Comparison of ENCODE assay signal across 12 mouse cellular contexts in the genomic region with DNA sequence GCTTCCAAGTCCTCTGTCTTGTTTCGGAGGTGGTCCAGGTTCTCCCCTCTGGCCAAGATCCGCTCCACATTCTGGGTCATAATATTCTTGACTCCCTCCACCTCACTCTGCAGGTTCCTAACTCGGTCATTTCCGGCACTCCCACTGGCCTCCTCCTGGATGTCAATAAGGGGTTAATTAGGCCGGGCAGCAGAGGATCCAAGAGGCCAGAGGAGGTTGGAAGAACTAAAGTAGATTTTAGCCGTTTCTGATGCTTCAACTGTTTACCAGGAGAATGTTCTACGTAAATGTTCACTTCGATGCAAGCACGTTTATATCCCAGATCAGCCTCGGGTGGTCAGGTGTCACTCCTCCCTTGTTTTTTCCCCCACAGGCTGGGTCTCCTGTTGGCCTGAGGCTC. TPM values are rescaled to one million over a fixed set of nuclear protein-coding genes. Genes with fewer than 3 reads are reported as not detected.
DNase-seq lines count a peak whose midpoint lies in the region; ATAC-seq lines count a peak whose summit lies in the region.
"Had no signal": no experiment of that assay in that cellular context is flagged by ENCODE, and none has a peak within 500 bp of the region (broad histone marks: within the 10 kb centered on the region; RNA-seq: fewer than 3 reads in every experiment).

No protein-coding gene starts in this region.

- H3K4me3 ChIP-seq in heart, embryonic 13.5 days = peak overlapping the region; percentile 72
- H3K4me3 ChIP-seq in lung, embryonic 16.5 days (ENCODE audit: low read length) = no peak overlapping the region
- H3K4me3 ChIP-seq in limb, embryonic 11.5 days (ENCODE audit: low read depth, low read length) = no peak overlapping the region
- no peak overlapping the region for H3K4me3 ChIP-seq in stomach, embryonic 14.5 days (ENCODE audit: low read depth, low read length)
- H3K4me3 ChIP-seq in hindbrain, embryonic 12.5 days = no peak overlapping the region
- H3K4me3 ChIP-seq: layer of hippocampus, adult 2 months had no signal

- H3K27me3 ChIP-seq in heart, embryonic 13.5 days (replicated peaks) = no peaks in the 10 kb centered on the region
- H3K27me3 ChIP-seq in lung, embryonic 16.5 days (ENCODE audit: control insufficient read depth, insufficient read depth, low read depth, low read length) = no peaks in the 10 kb centered on the region
- no peaks in the 10 kb centered on the region for H3K27me3 ChIP-seq in limb, embryonic 11.5 days (ENCODE audit: control insufficient read depth, insufficient read depth, low read length)
- H3K27me3 ChIP-seq in stomach, embryonic 14.5 days (ENCODE audit: control insufficient read depth, insufficient read depth, low read length) = no peaks in the 10 kb centered on the region
- H3K27me3 ChIP-seq in hindbrain, embryonic 12.5 days = peaks cover 19% of the 10 kb centered on the region

- intact Hi-C loops in heart, postnatal 14 days (cut with DNase I) = loop anchor here (5.0 kb wide), 1 partner anchor 41 kb away; the partner anchor contains the start of genes 0610030E20Rik and Usp39

- H3K9me3 ChIP-seq in heart, embryonic 13.5 days = no peaks in the 10 kb centered on the region
- H3K9me3 ChIP-seq in lung, embryonic 16.5 days (ENCODE audit: control insufficient read depth, low read length) = no peaks in the 10 kb centered on the region
- no peaks in the 10 kb centered on the region for H3K9me3 ChIP-seq in limb, embryonic 11.5 days (ENCODE audit: control insufficient read depth, low read length)
- H3K9me3 ChIP-seq in stomach, embryonic 14.5 days (ENCODE audit: control insufficient read depth, low read depth, low read length) = no peaks in the 10 kb centered on the region
- no peaks in the 10 kb centered on the region for H3K9me3 ChIP-seq in hindbrain, embryonic 12.5 days (replicated peaks)

- whole genome bisulfite sequencing in heart, embryonic 13.5 days = 70% methylated on average over 10 of the region's 10 CpGs
- WGBS in lung, embryonic 16.5 days = 61% methylated on average over 10 of the region's 10 CpGs
- 43% methylated on average over 10 of the region's 10 CpGs for WGBS in limb, embryonic 11.5 days
- 63% methylated on average over 10 of the region's 10 CpGs for WGBS in stomach, embryonic 14.5 days
- WGBS in hindbrain, embryonic 12.5 days = 69% methylated on average over 10 of the region's 10 CpGs

- H3K27ac ChIP-seq in heart, embryonic 13.5 days (replicated peaks) = peak overlapping the region; percentile 98; the same call in 1 of the 2 replicates
- no peak overlapping the region for H3K27ac ChIP-seq in lung, embryonic 16.5 days (ENCODE audit: low read length)
- no peak overlapping the region for H3K27ac ChIP-seq in limb, embryonic 11.5 days (replicated peaks; ENCODE audit: low read depth, low read length)
- no peak overlapping the region for H3K27ac ChIP-seq in stomach, embryonic 14.5 days (ENCODE audit: low read length)
- no peak overlapping the region for H3K27ac ChIP-seq in hindbrain, embryonic 12.5 days
- H3K27ac ChIP-seq: layer of hippocampus, adult 2 months had no signal

- H3K4me2 ChIP-seq in heart, embryonic 13.5 days = peak overlapping the region; percentile 82
- H3K4me2 ChIP-seq in lung, embryonic 16.5 days (ENCODE audit: low read depth, low read length) = peak overlapping the region; percentile 77; the same call in 1 of the 2 replicates
- peak overlapping the region; percentile 3; the same call in 1 of the 2 replicates for H3K4me2 ChIP-seq in limb, embryonic 11.5 days (ENCODE audit: low read depth, severe bottlenecking)
- peak overlapping the region; percentile 52; the same call in 1 of the 2 replicates for H3K4me2 ChIP-seq in stomach, embryonic 14.5 days (replicated peaks; ENCODE audit: low read depth, low read length)
- H3K4me2 ChIP-seq in hindbrain, embryonic 12.5 days (replicated peaks) = no peak overlapping the region

- H3K4me1 ChIP-seq in heart, embryonic 13.5 days = peaks cover 36% of the 10 kb centered on the region
- H3K4me1 ChIP-seq in lung, embryonic 16.5 days (replicated peaks; ENCODE audit: control insufficient read depth, insufficient read depth, low read length) = peaks cover 24% of the 10 kb centered on the region
- H3K4me1 ChIP-seq in limb, embryonic 11.5 days (ENCODE audit: control insufficient read depth, insufficient read depth, low read length) = peaks cover 17% of the 10 kb centered on the region
- H3K4me1 ChIP-seq in stomach, embryonic 14.5 days (ENCODE audit: control insufficient read depth, insufficient read depth, low read length) = peaks cover 15% of the 10 kb centered on the region; the same call in 1 of the 2 replicates
- H3K4me1 ChIP-seq in hindbrain, embryonic 12.5 days = peaks cover 11% of the 10 kb centered on the region; the same call in 1 of the 2 replicates

- peaks cover 42% of the 10 kb centered on the region for H3K36me3 ChIP-seq in heart, embryonic 13.5 days
- H3K36me3 ChIP-seq in lung, embryonic 16.5 days (ENCODE audit: control insufficient read depth, insufficient read depth, low read length) = peaks cover 10% of the 10 kb centered on the region
- H3K36me3 ChIP-seq in limb, embryonic 11.5 days (ENCODE audit: control insufficient read depth, insufficient read depth, low read length) = no peaks in the 10 kb centered on the region; the same call in 1 of the 2 replicates
- peaks cover 12% of the 10 kb centered on the region; the same call in 1 of the 2 replicates for H3K36me3 ChIP-seq in stomach, embryonic 14.5 days (ENCODE audit: control insufficient read depth, insufficient read depth, low read length)
- 0 out of 2 replicates have a peak, but pooled peaks cover 4% of the 10 kb centered on the region for H3K36me3 ChIP-seq in hindbrain, embryonic 12.5 days

- no peak for DNase-seq in heart, postnatal 14 days
- DNase-seq in lung, postnatal 14 days = no peak
- no peak for DNase-seq in limb, embryonic 11.5 days (ENCODE audit: low spot score)
- DNase-seq in retina, postnatal 1 day = no peak
- DNase-seq: cerebellum, adult 11-12 months; right cerebral cortex, postnatal 25 days had no signal

- no peak for ATAC-seq in heart, embryonic 13.5 days (ENCODE audit: extremely low read depth, insufficient number of reproducible peaks, low FRiP score, low TSS enrichment)
- no peak for ATAC-seq in lung, embryonic 16.5 days (ENCODE audit: low read depth)
- no peak for ATAC-seq in limb, embryonic 11.5 days (ENCODE audit: insufficient number of reproducible peaks, low FRiP score, low TSS enrichment, low read depth)
- ATAC-seq in stomach, embryonic 14.5 days (ENCODE audit: insufficient number of reproducible peaks, insufficient read depth, low FRiP score, low read depth) = no peak
- ATAC-seq in hindbrain, embryonic 12.5 days (ENCODE audit: low FRiP score) = no peak
- ATAC-seq: activated CD4-positive, CD25-positive, alpha-beta regulatory T cell, adult 4 months had no signal

- peak overlapping the region; percentile 93; the same call in 1 of the 2 replicates for H3K9ac ChIP-seq in heart, embryonic 13.5 days
- no peak overlapping the region for H3K9ac ChIP-seq in lung, embryonic 16.5 days (ENCODE audit: low read length)
- no peak overlapping the region for H3K9ac ChIP-seq in limb, embryonic 11.5 days (ENCODE audit: low read length)
- H3K9ac ChIP-seq in stomach, embryonic 14.5 days (replicated peaks; ENCODE audit: low read depth, low read length) = no peak overlapping the region
- no peak overlapping the region for H3K9ac ChIP-seq in hindbrain, embryonic 12.5 days

RNA-seq across cellular contexts. Expression of gene Vamp8, which starts 2.2 kb away (rescaled TPM):
- 127 and 150 TPM in 2 replicates for polyA plus RNA-seq in heart, embryonic 13.5 days (2015; fragmentation: Nextera tagmentation; extraction: Ambion mirVana)
- 10 to 100 TPM; 71.0 to 75.5 TPM for total RNA-seq in heart, postnatal 14 days (2021)
- polyA plus RNA-seq in lung, embryonic 16.5 days (2015; fragmentation: Nextera tagmentation; extraction: Ambion mirVana) = 217 and 246 TPM in 2 replicates
- polyA plus RNA-seq in limb, embryonic 11.5 days (2014; fragmentation: Nextera tagmentation; extraction: Ambion mirVana) = 81.4 and 87.4 TPM in 2 replicates
- polyA plus RNA-seq in stomach, embryonic 14.5 days (2014; fragmentation: Nextera tagmentation; extraction: Ambion mirVana) = 194 and 206 TPM in 2 replicates
- 43.9 and 45.5 TPM in 2 replicates for polyA plus RNA-seq in hindbrain, embryonic 12.5 days (2016; fragmentation: Nextera tagmentation; extraction: Ambion mirVana)

RNA-seq across cellular contexts. Expression of gene Vamp5, which starts 8.0 kb away (rescaled TPM):
- 42.7 and 53.4 TPM in 2 replicates for polyA plus RNA-seq in heart, embryonic 13.5 days (2015; fragmentation: Nextera tagmentation; extraction: Ambion mirVana)
- 10 to 100 TPM; 48.8 to 54.0 TPM for total RNA-seq in heart, postnatal 14 days (2021)
- 43.0 and 46.3 TPM in 2 replicates for polyA plus RNA-seq in lung, embryonic 16.5 days (2015; fragmentation: Nextera tagmentation; extraction: Ambion mirVana)
- 15.2 and 17.0 TPM in 2 replicates for polyA plus RNA-seq in limb, embryonic 11.5 days (2014; fragmentation: Nextera tagmentation; extraction: Ambion mirVana)
- 22.6 and 26.3 TPM in 2 replicates for polyA plus RNA-seq in stomach, embryonic 14.5 days (2014; fragmentation: Nextera tagmentation; extraction: Ambion mirVana)
- polyA plus RNA-seq in hindbrain, embryonic 12.5 days (2016; fragmentation: Nextera tagmentation; extraction: Ambion mirVana) = 10.0 and 11.0 TPM in 2 replicates

RNA-seq across cellular contexts. Expression of gene Rnf181, which starts 21.5 kb away (rescaled TPM):
- polyA plus RNA-seq in heart, embryonic 13.5 days (2015; fragmentation: Nextera tagmentation; extraction: Ambion mirVana) = 88.4 and 104 TPM in 2 replicates
- total RNA-seq in heart, postnatal 14 days (2021) = 10 to 100 TPM; 45.5 to 46.5 TPM
- 149 and 152 TPM in 2 replicates for polyA plus RNA-seq in lung, embryonic 16.5 days (2015; fragmentation: Nextera tagmentation; extraction: Ambion mirVana)
- polyA plus RNA-seq in limb, embryonic 11.5 days (2014; fragmentation: Nextera tagmentation; extraction: Ambion mirVana) = 92.1 and 96.0 TPM in 2 replicates
- polyA plus RNA-seq in stomach, embryonic 14.5 days (2014; fragmentation: Nextera tagmentation; extraction: Ambion mirVana) = 106 and 109 TPM in 2 replicates
- polyA plus RNA-seq in hindbrain, embryonic 12.5 days (2016; fragmentation: Nextera tagmentation; extraction: Ambion mirVana) = 95.0 and 98.3 TPM in 2 replicates

RNA-seq across cellular contexts. Expression of gene Ggcx, which starts 25.8 kb away (rescaled TPM):
- polyA plus RNA-seq in heart, embryonic 13.5 days (2015; fragmentation: Nextera tagmentation; extraction: Ambion mirVana) = 28.3 and 31.5 TPM in 2 replicates
- 10 to 100 TPM; 29.8 to 32.5 TPM for total RNA-seq in heart, postnatal 14 days (2021)
- polyA plus RNA-seq in lung, embryonic 16.5 days (2015; fragmentation: Nextera tagmentation; extraction: Ambion mirVana) = 38.7 and 42.6 TPM in 2 replicates
- 16.0 and 17.9 TPM in 2 replicates for polyA plus RNA-seq in limb, embryonic 11.5 days (2014; fragmentation: Nextera tagmentation; extraction: Ambion mirVana)
- polyA plus RNA-seq in stomach, embryonic 14.5 days (2014; fragmentation: Nextera tagmentation; extraction: Ambion mirVana) = 23.2 TPM in 2 replicates
- 24.9 and 30.8 TPM in 2 replicates for polyA plus RNA-seq in hindbrain, embryonic 12.5 days (2016; fragmentation: Nextera tagmentation; extraction: Ambion mirVana)

RNA-seq across cellular contexts. Expression of gene Tmem150a, which starts 33.0 kb away (rescaled TPM):
- 13.4 and 15.1 TPM in 2 replicates for polyA plus RNA-seq in heart, embryonic 13.5 days (2015; fragmentation: Nextera tagmentation; extraction: Ambion mirVana)
- 10 to 100 TPM; 14.7 to 17.6 TPM for total RNA-seq in heart, postnatal 14 days (2021)
- polyA plus RNA-seq in lung, embryonic 16.5 days (2015; fragmentation: Nextera tagmentation; extraction: Ambion mirVana) = 15.8 and 16.8 TPM in 2 replicates
- polyA plus RNA-seq in limb, embryonic 11.5 days (2014; fragmentation: Nextera tagmentation; extraction: Ambion mirVana) = 10.7 and 10.8 TPM in 2 replicates
- polyA plus RNA-seq in stomach, embryonic 14.5 days (2014; fragmentation: Nextera tagmentation; extraction: Ambion mirVana) = 13.8 and 15.3 TPM in 2 replicates
- 8.5 and 10.0 TPM in 2 replicates for polyA plus RNA-seq in hindbrain, embryonic 12.5 days (2016; fragmentation: Nextera tagmentation; extraction: Ambion mirVana)
